Mouse (Mus musculus) thymus, postnatal 10 days (tissue): ENCODE results near the gene Gsn.

Source experiments
- DNase-seq, 2 experiments: peaks; one replicate each; pipeline ENCODE4 v3.0.0; 2021; ENCODE audit warnings: low spot score in 2 of 2

Gsn gene

GRCm38 (mm10) chr2:35255885-35256833 lies at the start of gene Gsn:
Gsn (plus strand) TSS chr2:35256380.
- DNase-seq = peak; percentile 83 to 87

- no peak for DNase-seq
Measured at GRCm38 (mm10) chr2:35206761-35207160, 49.4 kb upstream of the Gsn start.

- DNase-seq = no peak
Measured at GRCm38 (mm10) chr2:35208054-35208453, 48.1 kb upstream of the Gsn start.

DNA sequence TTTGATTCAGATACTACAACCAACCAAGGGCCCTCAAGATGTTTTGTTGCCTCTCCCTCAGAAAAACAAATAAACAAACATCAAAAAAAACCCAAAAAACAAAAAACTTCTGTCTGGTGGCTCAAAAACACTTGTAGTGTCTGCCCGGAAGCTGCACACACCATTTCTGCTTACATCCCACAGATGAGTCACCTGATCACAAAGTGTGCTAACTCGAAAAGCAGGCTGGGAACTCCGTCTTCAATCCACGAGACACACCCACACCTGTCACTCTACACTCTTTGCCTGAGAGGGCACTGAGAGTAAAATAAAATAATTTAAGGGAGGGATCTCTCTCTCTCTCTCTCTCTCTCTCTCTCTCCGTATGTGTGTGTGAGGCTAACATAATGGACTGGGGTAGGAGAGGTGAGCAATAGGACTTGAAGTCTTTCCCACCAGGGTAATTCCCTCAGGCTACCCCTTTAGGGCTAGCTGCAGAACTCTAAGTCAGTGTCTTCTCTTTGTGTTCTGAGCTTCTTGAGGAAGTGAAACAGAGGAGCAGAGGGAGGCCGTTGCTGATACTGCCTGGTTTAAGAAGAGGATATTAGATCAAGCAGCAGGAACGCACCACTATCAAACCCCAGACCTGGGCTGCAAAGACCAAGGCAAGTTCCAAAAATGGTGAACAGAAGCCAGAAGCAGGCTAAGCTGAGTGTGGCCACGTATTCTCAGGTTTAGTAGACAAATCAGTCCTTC lies 47.1 kb upstream of the Gsn start:
- DNase-seq = no peak

DNA sequence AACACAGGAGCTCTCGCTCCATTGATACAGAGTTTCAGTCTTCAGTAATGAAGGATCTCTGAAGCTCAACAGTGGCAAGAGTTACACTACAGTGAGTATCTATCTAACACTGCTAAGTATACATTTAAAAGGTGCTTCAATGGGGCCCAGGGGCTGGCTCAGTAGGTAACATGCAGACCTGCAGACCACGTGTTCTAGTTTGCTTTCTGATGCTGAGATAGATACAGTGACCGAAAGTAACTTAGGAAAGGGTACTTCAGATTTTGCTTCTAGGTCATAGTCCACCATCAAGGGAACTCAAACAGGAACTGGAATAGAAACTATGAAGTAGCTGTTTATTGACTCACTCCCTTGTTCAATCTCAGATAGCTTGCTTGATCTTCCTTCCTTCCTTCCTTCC lies 44.5 kb upstream of the Gsn start:
- DNase-seq = no peak

DNA sequence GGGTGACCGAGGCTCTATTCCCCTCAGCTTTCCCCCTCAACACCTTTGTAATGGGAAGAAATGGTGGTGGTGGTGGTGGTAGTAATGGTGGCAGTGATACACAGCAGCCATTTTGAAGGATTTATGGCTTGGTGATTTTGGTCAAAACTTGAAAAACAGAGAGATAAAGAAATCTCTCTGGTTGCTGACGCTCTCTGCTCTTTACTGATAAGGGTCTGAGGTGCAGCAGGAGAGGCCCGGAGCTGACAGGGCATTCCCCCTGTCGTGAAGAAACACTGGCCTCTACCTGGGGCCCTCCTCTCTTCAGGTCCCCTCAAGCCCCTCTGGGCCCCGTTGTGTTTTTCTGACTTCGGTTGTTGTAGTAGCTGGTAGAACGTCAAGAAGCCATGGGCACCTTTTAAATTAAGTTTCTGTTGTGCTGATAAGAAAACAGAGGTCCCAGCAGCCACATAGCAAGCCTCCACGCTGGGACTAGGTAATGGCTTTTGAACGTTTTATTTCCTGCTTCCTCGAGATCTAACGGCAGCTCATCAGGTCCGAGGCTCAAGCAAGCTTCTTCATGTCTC lies 42.8 kb upstream of the Gsn start:
- DNase-seq = no peak

DNA sequence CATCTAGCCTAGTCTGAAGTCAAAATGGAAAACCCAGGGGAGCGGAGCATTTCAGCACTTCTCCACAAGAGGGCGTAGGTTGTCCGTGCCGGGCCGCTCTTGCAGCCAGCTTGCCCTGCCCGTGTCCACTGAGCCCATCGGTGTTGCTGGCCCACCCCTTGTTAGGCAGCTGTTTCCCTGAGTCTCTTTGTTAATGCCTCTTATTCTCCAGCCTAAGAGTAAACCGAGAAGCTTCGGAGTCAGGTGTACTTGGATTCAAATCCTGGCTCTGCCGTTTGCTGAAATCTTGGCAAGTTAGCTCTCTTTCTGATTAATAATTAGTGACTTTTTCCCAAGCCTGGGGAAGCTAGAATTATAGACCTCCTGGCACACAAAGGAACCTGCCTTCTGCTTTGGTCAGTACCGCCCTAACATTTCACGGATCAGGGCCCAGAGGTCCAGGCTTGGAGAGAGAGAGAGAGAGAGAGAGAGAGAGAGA lies 41.3 kb upstream of the Gsn start:
- DNase-seq = peak; percentile 52 to 82

- DNase-seq = no peak
Measured at GRCm38 (mm10) chr2:35215363-35215762, 40.8 kb upstream of the Gsn start.

DNA sequence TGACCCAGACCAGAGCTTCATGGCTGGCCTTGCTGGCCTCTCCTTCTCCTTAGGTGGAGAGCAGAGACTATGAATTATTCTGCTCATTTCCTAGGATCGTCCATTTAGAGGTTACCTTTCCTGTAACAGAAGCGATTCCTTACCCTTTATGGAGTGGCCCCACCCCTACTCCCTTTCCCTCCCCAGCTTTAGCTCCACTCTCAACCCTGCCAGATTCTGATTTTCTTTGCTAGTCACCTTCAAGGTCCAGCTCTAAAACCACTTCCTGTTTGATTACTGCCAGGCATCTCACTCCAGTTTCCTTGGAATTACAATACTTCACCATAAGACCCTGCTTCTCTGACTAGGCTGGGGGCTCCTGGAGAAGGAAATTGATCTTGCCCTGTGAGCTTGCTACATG lies 39.5 kb upstream of the Gsn start:
- DNase-seq = no peak

DNA sequence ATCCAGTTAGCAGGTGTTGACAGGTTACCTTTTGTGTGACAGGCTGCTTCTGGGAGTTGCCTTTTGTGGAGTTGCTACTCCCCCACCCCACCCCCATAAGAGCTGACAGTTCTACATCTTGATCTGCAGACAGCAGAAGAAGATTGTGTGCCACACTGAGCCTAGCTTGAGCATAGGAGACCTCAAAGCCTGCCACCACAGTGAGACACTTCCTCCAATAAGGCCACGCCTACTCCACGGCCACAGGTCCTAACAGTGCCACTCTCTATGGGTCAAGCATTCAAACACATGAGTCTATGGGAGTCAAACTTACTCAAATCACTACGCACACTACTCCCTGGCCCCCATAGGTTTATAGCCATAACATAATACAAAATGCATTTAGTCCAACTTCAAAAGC lies 37.4 kb upstream of the Gsn start:
- DNase-seq = no peak

DNA sequence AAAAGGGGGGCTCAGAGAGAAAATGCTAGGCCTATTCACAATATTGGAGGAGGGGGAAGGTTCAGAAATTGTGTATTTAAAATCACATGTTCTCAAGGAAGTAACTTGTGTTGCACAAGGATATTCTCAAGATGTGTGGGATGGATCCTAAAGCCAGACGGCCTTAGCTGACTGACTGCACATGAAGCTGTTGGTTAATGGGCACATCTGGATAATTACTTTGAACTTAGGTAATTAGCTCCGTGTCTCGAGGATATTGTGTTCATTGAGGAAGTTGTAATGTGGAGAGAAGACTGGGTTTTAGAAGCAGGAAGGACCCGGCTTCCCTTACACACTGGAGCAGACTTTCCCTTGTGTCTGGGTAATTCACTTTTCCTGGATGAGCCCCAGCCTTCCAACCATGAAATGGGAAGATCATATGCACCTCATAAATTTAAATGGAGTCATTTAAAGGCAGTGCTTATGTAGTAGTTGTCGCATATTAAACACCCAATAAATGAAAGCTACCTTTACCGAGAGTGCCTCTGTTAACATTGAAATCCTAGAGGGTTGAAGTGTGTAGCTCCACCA lies 33.3 kb upstream of the Gsn start:
- no peak for DNase-seq

DNA sequence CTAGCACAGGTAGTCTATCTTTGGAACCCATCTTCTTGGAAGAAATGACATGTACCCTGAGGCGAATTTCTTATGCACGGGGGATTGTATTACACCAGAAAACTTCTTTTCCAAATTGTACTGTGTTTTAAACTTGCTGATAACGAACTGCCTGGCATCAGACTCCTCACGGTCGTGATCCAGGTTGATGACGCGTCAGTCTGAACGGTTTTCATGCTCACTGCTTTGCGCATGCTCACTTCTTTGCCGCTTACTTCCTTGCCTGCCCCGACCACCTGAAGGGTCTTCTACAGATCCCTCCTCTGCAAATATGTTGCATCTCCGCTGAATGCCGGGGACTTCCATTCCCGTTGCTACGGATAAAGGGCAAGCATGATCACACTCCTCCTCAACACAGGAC lies 31.9 kb upstream of the Gsn start:
- no peak for DNase-seq

DNA sequence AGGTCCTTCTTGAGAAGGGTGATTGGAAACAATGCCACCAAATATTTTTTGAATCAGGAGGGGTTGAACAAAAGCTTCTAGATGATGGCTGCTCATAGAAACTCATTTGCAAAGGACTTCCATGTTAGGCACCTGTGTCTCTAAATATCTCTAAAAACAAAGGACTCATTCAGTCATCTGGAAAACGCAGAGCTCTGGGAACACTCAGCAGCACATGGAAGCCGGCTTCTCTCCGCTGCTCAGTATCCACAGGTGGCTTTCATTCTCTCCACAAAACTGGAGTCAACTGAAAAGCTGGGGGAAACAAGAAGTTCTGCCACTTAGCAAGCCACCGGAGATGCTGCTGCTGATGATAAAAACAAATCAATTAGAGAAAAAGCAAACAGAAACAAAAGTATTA lies 28.0 kb upstream of the Gsn start:
- no peak for DNase-seq

DNA sequence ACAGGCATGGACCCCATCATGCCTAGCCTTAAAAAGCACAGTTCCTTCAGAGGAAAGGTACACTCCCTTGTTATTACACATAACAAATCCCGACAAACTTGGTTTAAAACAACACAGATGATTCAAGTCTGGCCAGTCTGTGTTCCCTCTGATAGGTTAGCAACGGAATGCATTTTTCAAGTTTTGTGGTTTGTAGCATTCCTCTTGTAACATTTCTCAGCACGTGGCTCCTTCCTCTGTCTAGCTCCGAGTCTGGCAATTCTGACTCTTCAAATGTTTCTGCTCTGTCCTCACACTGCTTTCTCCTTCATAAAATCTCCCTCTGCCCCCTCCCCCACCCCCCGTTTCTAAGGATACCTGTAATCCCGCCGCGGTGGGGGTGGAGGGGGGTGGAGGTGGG lies 26.0 kb upstream of the Gsn start:
- no peak for DNase-seq

DNA sequence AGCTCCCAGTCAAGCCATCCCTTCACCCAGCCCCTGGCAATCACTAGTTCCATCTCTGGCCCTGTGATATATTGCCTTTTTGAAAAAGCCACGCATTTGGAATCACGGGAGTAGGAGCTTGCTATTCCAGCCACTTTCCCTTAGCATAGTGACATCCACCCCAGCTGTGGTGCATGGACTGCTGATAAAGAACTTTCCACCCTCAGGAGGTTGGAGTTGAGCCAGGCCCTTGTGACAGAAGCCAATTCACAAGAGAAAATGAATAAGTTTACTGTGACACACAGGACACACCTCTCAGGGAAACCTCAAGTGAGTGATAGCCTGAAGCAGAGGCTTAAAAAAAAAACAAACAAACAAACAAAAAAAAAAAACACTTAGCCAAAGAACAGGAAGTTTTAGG lies 24.3 kb upstream of the Gsn start:
- no peak for DNase-seq

GRCm38 (mm10) chr2:35232595-35233445 lies 23.4 kb upstream of the Gsn start:
- peak in 1 of 2 experiments; percentile 18 for DNase-seq

- no peak for DNase-seq
Measured at GRCm38 (mm10) chr2:35233898-35234297, 22.3 kb upstream of the Gsn start.

DNA sequence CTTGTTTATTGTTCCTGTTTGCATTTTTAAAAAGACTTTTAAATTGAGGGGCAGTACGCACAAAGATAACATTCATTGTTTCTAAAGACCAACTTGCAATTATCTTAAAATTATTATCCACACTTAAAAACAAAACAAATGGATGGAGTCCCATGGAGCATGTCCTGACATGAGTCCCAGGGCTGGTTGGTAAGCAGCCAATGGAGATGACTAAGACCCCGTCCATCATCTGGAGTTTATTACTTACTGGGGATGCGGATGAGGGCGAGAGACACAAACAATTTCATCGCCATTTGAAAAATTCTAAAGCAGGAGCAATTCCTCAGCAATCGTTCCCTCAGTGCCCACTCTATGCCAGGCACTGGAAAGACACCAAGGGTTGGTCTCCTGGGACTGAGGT lies 21.2 kb upstream of the Gsn start:
- no peak for DNase-seq

DNA sequence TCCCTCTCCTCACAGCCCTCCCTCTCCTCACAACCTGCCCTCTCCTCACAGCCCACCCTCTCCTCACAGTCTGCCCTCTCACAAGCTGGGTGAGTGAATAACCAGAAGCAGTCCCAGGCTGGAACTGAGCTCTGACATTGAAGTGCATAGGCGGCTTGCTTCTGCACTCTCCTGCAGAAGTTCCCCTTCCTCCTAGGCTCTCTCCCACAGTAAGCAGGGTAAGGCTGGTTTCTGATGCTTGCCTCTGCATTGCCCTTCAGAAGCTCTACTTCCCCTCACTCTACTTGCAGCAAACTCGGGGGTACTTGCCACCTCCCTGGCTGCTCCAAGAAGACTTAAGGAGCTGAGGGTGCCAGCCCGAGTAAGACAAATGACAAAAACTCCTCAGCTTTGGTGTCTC lies 11.9 kb upstream of the Gsn start:
- DNase-seq = no peak

- DNase-seq = no peak
Measured at GRCm38 (mm10) chr2:35247763-35248162, 8.4 kb upstream of the Gsn start.

DNA sequence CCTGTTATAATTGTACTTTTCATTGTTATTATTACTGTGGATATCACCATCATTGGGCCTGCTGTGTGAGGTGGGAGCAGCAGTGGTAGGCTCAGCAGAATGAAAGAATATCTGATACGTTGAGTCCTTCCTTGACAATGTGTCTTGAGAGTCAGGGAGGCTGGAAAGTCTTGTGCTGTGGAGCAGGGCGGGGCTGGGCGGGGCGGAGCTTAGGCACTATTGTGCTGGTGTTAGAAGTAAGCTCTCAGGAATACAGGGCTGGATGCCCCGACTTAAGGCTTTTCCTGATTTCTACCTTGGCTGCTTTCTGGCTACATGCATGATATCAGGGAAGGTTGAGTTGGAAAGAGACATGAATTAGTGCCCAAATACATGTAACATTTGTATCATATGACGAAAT lies 3.4 kb upstream of the Gsn start:
- no peak for DNase-seq
